Mouse (Mus musculus) cortical plate, adult 2 months (tissue): ENCODE data around the gene Cyb5d1.

Experiments used
- CTCF ChIP-seq: fragments of 200-500 bp; IDR thresholded peaks from 2 replicates; pipeline ENCODE4 v1.5.1; 2011; ENCODE audit warnings: mild to moderate bottlenecking, control low read depth, low read length; ENCODE audit not compliant: insufficient read depth; ENCODE audit errors: extremely low read depth
- POLR2A ChIP-seq: fragments of 200-500 bp; IDR thresholded peaks from 2 replicates; pipeline ENCODE4 v1.6.1; 2011; ENCODE audit warnings: mild to moderate bottlenecking, low read length, control low read depth; ENCODE audit not compliant: insufficient read depth; ENCODE audit errors: extremely low read depth

DNA sequence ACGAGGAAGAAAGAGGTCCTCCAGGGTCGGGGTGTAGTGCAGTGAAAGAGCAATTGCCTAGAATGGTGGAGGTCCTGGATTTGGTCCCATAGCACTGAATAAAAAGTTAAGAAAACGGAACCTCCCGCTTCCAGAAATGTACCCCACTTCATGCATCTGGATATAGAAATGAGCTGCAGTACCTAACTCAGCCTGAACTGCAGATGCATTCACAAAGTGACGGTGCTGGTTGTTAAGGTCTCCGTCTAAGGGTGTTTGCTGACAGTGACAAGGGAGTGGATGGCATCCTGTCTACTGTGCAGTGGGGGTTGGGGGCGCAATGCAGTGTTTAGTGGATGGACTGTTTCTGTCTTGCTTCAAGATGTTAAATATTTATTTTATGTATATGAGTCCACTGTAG lies 8.7 kb downstream of the Cyb5d1 start:
- no peak for TF ChIP-seq POLR2A
- TF ChIP-seq CTCF: no peak
